Mouse (Mus musculus) embryonic fibroblast, embryonic 13.5 days (primary cell): ENCODE data around the gene Daglb.

Experiments used
- CTCF ChIP-seq: IDR thresholded peaks from 2 replicates; pipeline ENCODE4 v1.5.1; 2011; ENCODE audit warnings: mild to moderate bottlenecking, control low read depth, low read length, moderate library complexity, borderline replicate concordance; ENCODE audit not compliant: insufficient read depth
- POLR2A ChIP-seq: IDR thresholded peaks from 2 replicates; pipeline ENCODE4 v1.6.1; 2011; ENCODE audit warnings: low read depth, mild to moderate bottlenecking, control low read depth, low read length, moderate library complexity

DNA sequence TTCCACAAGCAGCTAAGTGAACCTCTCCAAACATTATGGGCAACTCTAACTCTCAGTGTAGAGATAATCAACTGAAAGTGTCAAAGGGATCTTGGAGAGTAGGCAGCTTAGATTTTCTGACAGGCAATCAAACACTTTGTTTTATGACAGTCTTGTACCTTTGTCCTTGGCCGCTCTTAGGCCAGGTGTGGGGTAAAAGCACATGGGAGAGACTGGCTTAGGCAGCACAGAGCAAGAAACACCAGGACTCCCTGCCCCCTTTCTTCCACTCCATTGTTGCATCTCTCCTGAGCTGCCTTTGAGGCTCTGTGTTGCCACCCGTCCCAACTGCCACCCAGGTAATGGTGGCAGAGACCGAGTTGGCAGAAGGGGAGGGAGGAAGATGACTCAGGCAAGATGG, 23.1 kb upstream of the Daglb start:
- TF ChIP-seq CTCF, result no peak
- no peak for TF ChIP-seq POLR2A
